Mouse (Mus musculus) heart, embryonic 16.5 days (tissue): ENCODE results near the gene Slc6a21. TPM values are rescaled to one million over a fixed set of nuclear protein-coding genes. Genes with fewer than 3 reads are reported as not detected.

Source experiments
- ATAC-seq: fragments of 200-750 bp; cut with Nextera tagmentation; replicated peaks from 2 replicates; pipeline ENCODE4 v1.8.0; 2017; ENCODE audit warnings: moderate number of reproducible peaks; ENCODE audit not compliant: insufficient read depth, low FRiP score; ENCODE audit errors: extremely low read depth
- H3K27ac ChIP-seq: fragments of 300-500 bp; sonication (generic); 2 replicates; pipeline ENCODE4 v1.5.1; 2014; ENCODE audit warnings: mild to moderate bottlenecking, low read length, control low read depth, moderate library complexity
- H3K27me3 ChIP-seq: fragments of 300-500 bp; sonication (generic); 2 replicates; pipeline ENCODE4 v1.6.1; 2014; ENCODE audit warnings: low read length, mixed read lengths; ENCODE audit not compliant: control insufficient read depth, insufficient read depth
- H3K36me3 ChIP-seq: fragments of 300-500 bp; sonication (generic); 2 replicates; pipeline ENCODE4 v1.6.1; 2014; ENCODE audit not compliant: control insufficient read depth, insufficient read depth
- H3K4me1 ChIP-seq: fragments of 300-500 bp; sonication (generic); 2 replicates; pipeline ENCODE4 v1.6.1; 2014; ENCODE audit warnings: low read length, mixed read lengths; ENCODE audit not compliant: control insufficient read depth, insufficient read depth
- H3K4me2 ChIP-seq: fragments of 300-500 bp; sonication (generic); 2 replicates; pipeline ENCODE4 v1.6.1; 2014; ENCODE audit warnings: low read depth, mild to moderate bottlenecking, control low read depth, low read length
- H3K4me3 ChIP-seq: fragments of 300-500 bp; sonication (generic); 2 replicates; pipeline ENCODE4 v1.5.1; 2014; ENCODE audit warnings: mild to moderate bottlenecking, control low read depth, low read length
- H3K9ac ChIP-seq: fragments of 300-500 bp; sonication (generic); 2 replicates; pipeline ENCODE4 v1.6.1; 2014; ENCODE audit warnings: low read length, control low read depth
- H3K9me3 ChIP-seq: fragments of 300-500 bp; sonication (generic); replicated peaks from 2 replicates; pipeline ENCODE4 v1.6.1; 2016; ENCODE audit warnings: low read length; ENCODE audit not compliant: control insufficient read depth
- WGBS: fragments of 180-500 bp; shearing (Covaris S2); extraction: QIAGEN DNeasy Blood & Tissue Kit; methylation state at CpG from one replicate; pipeline ENCODE4 v1.1.7; 2014; 5-methylcytosine and 5-hydroxymethylcytosine counted together
- polyA plus RNA-seq: library from polyadenylated mRNA; unstranded; fragments of >200 nt; fragmentation: Nextera tagmentation; extraction: Ambion mirVana; gene quantifications from 2 replicates; pipeline ENCODE4 v1.2.1, GENCODE M21; 2015

The Slc6a21 gene
- polyA plus RNA-seq, 1 experiment from 2014 or later, result not detected

GRCm38 (mm10) chr7:45304869-45305268, 27.6 kb downstream of the Slc6a21 start:
- no peak overlapping the region for H3K9ac ChIP-seq
- H3K4me1 ChIP-seq, result no peaks in the 10 kb centered on the region; the same call in 1 of the 2 replicates
- H3K4me2 ChIP-seq, result 0 out of 2 replicates have a peak overlapping the region, but pooled peaks have one; percentile 10
- ATAC-seq, result no peak
- WGBS, result 35% methylated on average over 12 of the region's 13 CpGs
- no peaks in the 10 kb centered on the region for H3K9me3 ChIP-seq
- no peak overlapping the region for H3K4me3 ChIP-seq
- H3K27me3 ChIP-seq, result no peaks in the 10 kb centered on the region
- peaks cover 8% of the 10 kb centered on the region for H3K36me3 ChIP-seq
- H3K27ac ChIP-seq, result no peak overlapping the region

- H3K27me3 ChIP-seq, result no peaks in the 10 kb centered on the region
- H3K9ac ChIP-seq, result no peak overlapping the region
- no peaks in the 10 kb centered on the region for H3K4me1 ChIP-seq
- WGBS, result 22% methylated on average over 17 of the region's 17 CpGs
- no peak for ATAC-seq
- H3K27ac ChIP-seq, result no peak overlapping the region
- peaks cover 8% of the 10 kb centered on the region for H3K36me3 ChIP-seq
- 0 out of 2 replicates have a peak overlapping the region, but pooled peaks have one; percentile 10 for H3K4me2 ChIP-seq
- no peak overlapping the region for H3K4me3 ChIP-seq
- H3K9me3 ChIP-seq, result no peaks in the 10 kb centered on the region
Observed at GRCm38 (mm10) chr7:45305275-45305674, 28.0 kb downstream of the Slc6a21 start.

- 0 out of 2 replicates have a peak, but pooled peaks cover 3% of the 10 kb centered on the region for H3K4me1 ChIP-seq
- H3K4me2 ChIP-seq, result no peak overlapping the region
- H3K9ac ChIP-seq, result no peak overlapping the region
- H3K27ac ChIP-seq, result no peak overlapping the region
- H3K27me3 ChIP-seq, result no peaks in the 10 kb centered on the region
- WGBS, result 74% methylated on average over 14 of the region's 15 CpGs
- ATAC-seq, result no peak
- H3K4me3 ChIP-seq, result no peak overlapping the region
- H3K36me3 ChIP-seq, result peaks cover 4% of the 10 kb centered on the region
- no peaks in the 10 kb centered on the region for H3K9me3 ChIP-seq
Observed at GRCm38 (mm10) chr7:45308551-45309240, 31.4 kb downstream of the Slc6a21 start.

GRCm38 (mm10) chr7:45309455-45309854, 32.1 kb downstream of the Slc6a21 start:
- H3K36me3 ChIP-seq, result peaks cover 2% of the 10 kb centered on the region; the same call in 1 of the 2 replicates
- WGBS, result 16% methylated on average over 9 of the region's 9 CpGs
- ATAC-seq, result no peak
- H3K4me2 ChIP-seq, result no peak overlapping the region
- H3K27me3 ChIP-seq, result no peaks in the 10 kb centered on the region
- no peaks in the 10 kb centered on the region for H3K9me3 ChIP-seq
- H3K27ac ChIP-seq, result no peak overlapping the region
- H3K4me1 ChIP-seq, result 0 out of 2 replicates have a peak, but pooled peaks cover 3% of the 10 kb centered on the region
- no peak overlapping the region for H3K4me3 ChIP-seq
- no peak overlapping the region for H3K9ac ChIP-seq

GRCm38 (mm10) chr7:45312023-45312422, 34.7 kb downstream of the Slc6a21 start:
- no peak overlapping the region for H3K4me2 ChIP-seq
- no peaks in the 10 kb centered on the region for H3K27me3 ChIP-seq
- H3K9me3 ChIP-seq, result no peaks in the 10 kb centered on the region
- ATAC-seq, result no peak
- 33% methylated on average over 8 of the region's 8 CpGs for WGBS
- no peak overlapping the region for H3K27ac ChIP-seq
- H3K4me3 ChIP-seq, result no peak overlapping the region
- H3K36me3 ChIP-seq, result peaks cover 4% of the 10 kb centered on the region
- H3K4me1 ChIP-seq, result 0 out of 2 replicates have a peak, but pooled peaks cover 3% of the 10 kb centered on the region
- H3K9ac ChIP-seq, result no peak overlapping the region

GRCm38 (mm10) chr7:45312686-45313453, 35.6 kb downstream of the Slc6a21 start:
- WGBS, result 34% methylated on average over 10 of the region's 10 CpGs
- Histone ChIP-seq H3K4me2 (no peak overlapping the region), H3K4me3 (no peak overlapping the region), H3K27me3 (no peaks in the 10 kb centered on the region), H3K27ac (no peak overlapping the region), H3K36me3 (peaks cover 5% of the 10 kb centered on the region), H3K9ac (no peak overlapping the region), H3K9me3 (no peaks in the 10 kb centered on the region), H3K4me1 (0 out of 2 replicates have a peak, but pooled peaks cover 3% of the 10 kb centered on the region)
- ATAC-seq, result no peak

GRCm38 (mm10) chr7:45313495-45313894, 36.2 kb downstream of the Slc6a21 start:
- Histone ChIP-seq H3K4me2 (no peak overlapping the region), H3K4me3 (no peak overlapping the region), H3K4me1 (0 out of 2 replicates have a peak, but pooled peaks cover 3% of the 10 kb centered on the region), H3K27ac (no peak overlapping the region), H3K27me3 (no peaks in the 10 kb centered on the region), H3K9me3 (no peaks in the 10 kb centered on the region), H3K9ac (no peak overlapping the region), H3K36me3 (peaks cover 6% of the 10 kb centered on the region)
- ATAC-seq, result no peak
- WGBS, result 36% methylated on average over 9 of the region's 9 CpGs

GRCm38 (mm10) chr7:45315182-45315701, 37.9 kb downstream of the Slc6a21 start:
- Histone ChIP-seq H3K4me2 (no peak overlapping the region), H3K27ac (no peak overlapping the region), H3K9me3 (no peaks in the 10 kb centered on the region), H3K4me1 (0 out of 2 replicates have a peak, but pooled peaks cover 3% of the 10 kb centered on the region), H3K36me3 (peaks cover 13% of the 10 kb centered on the region), H3K9ac (no peak overlapping the region), H3K4me3 (no peak overlapping the region), H3K27me3 (no peaks in the 10 kb centered on the region)
- WGBS, result 86% methylated on average over 10 of the region's 10 CpGs
- no peak for ATAC-seq

GRCm38 (mm10) chr7:45316536-45316935, 39.2 kb downstream of the Slc6a21 start:
- no peak for ATAC-seq

More at GRCm38 (mm10) chr7:45316536-45316935, 39.2 kb downstream of the Slc6a21 start:
- Histone ChIP-seq H3K27me3 (no peaks in the 10 kb centered on the region), H3K27ac (no peak overlapping the region), H3K4me3 (no peak overlapping the region), H3K4me2 (no peak overlapping the region), H3K9ac (no peak overlapping the region), H3K4me1 (0 out of 2 replicates have a peak, but pooled peaks cover 3% of the 10 kb centered on the region), H3K36me3 (peaks cover 16% of the 10 kb centered on the region), H3K9me3 (no peaks in the 10 kb centered on the region)
- WGBS, result 91% methylated on average over 14 of the region's 14 CpGs
